In the genomic region with DNA sequence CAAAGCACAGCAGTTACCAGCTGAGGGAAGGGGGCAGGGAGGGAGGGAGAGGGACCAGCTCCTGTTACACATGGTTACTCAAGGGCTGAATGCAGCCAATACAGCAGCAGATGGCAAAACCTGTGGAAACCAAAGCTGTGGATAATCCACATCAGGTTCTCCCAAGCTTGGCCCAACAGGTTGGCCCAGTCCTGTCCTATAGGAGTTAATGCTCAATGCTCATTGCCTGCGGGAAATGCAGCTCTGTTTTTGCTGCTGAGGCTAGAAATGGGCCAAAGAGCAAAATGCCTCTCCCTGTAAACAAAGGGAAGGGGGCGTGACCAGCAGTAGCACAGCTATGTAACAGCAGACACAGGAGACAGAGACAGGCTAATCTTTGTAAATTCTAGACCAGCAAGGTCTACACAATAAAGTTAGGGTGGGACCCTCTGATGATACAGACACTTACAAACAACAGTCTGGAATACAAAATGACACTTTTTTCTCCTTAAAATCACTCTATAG, we compare ENCODE assay signal across 19 mouse cellular contexts. TPM values are rescaled to one million over a fixed set of nuclear protein-coding genes. Genes with fewer than 3 reads are reported as not detected.
DNase-seq lines count a peak whose midpoint lies in the region; TF ChIP-seq lines count a peak whose summit lies in the region.
"Had no signal": no experiment of that assay in that cellular context is flagged by ENCODE, and none has a peak within 500 bp of the region (broad histone marks: within the 10 kb centered on the region; RNA-seq: fewer than 3 reads in every experiment).

No protein-coding gene starts in this region.

- no peak for TF ChIP-seq CTCF in brain, embryonic 14.5 days (IDR thresholded peaks at IDR 0.05; ENCODE audit: borderline replicate concordance, extremely low read depth, insufficient read depth, insufficient read length)

- no peak for TF ChIP-seq POLR2A in brain, embryonic 14.5 days (IDR thresholded peaks at IDR 0.05; ENCODE audit: borderline replicate concordance, extremely low read depth, insufficient read depth, insufficient read length, poor library complexity, severe bottlenecking)

- peak; percentile 5 for DNase-seq in ES-CJ7 (ENCODE audit: low read depth, low spot score)
- peak; percentile 25 for DNase-seq in R1 (ENCODE audit: low read depth, low spot score)
- peak; percentile 7 for DNase-seq in brain, embryonic 14.5 days (ENCODE audit: low read depth)
- DNase-seq in gonadal fat pad, adult 2 months (ENCODE audit: low read depth): peak; percentile 62
- no peak for DNase-seq in right cerebral cortex, postnatal 25 days
- no peak for DNase-seq in right cerebral cortex, postnatal 36 days (ENCODE audit: low spot score in 2 of 2)
- DNase-seq in frontal cortex, postnatal 14 days (ENCODE audit: low spot score in 2 of 2): no peak
- DNase-seq in cerebellum, adult 18-20 months: no peak
- DNase-seq: adrenal gland, adult 8-10 months; adrenal gland, postnatal 25 days; cerebellum, adult 2 months; cerebellum, adult 9-11 months; cerebellum, postnatal 25 days; gastrocnemius, adult 2 months; gastrocnemius, postnatal 14 days; heart, adult 18-20 months; heart, postnatal 10 days; heart, postnatal 36 days had no signal

RNA-seq across cellular contexts. Expression of gene Diaph2, which starts 20.8 kb away (rescaled TPM):
- 3.9 and 4.6 TPM in 2 replicates for polyA plus RNA-seq in brain, embryonic 14.5 days (2012; rRNA removed)
- polyA plus RNA-seq in gonadal fat pad, adult 2 months (2012; rRNA removed): 3.5 and 4.7 TPM in 2 replicates
- polyA plus RNA-seq: erythroblast, embryonic 14.5 days had no signal

Comparison
In these comparisons a context has a peak if more than half of its experiments do, and no peak if none do; other contexts are left out.
1. DNase-seq: peak in ES-CJ7 (single experiment), R1 (single experiment), brain, embryonic 14.5 days (single experiment) and gonadal fat pad, adult 2 months (single experiment); none in right cerebral cortex, postnatal 25 days (single experiment), right cerebral cortex, postnatal 36 days (0 of 2), frontal cortex, postnatal 14 days (0 of 2) and cerebellum, adult 18-20 months (0 of 2).